In the genomic region with DNA sequence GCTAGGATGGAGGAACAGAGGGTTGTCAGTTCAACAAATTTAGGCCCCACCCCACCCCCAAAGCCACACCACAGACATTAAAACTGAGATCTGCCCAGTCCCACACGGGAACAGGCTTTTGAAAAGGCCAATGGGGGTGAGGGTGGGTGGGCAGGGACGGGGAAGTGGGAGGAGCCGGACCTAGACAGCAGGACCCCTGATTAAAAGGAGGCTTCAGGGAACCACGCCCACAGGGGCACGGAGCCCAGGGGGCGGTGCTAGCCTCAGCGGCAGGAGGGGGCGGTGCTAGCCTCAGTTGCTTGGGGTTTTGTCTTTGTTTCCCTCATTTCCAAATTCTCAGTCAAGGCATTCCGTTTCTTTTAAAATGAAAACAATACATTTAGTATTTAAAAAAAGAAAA, we compare ENCODE assay signal across 8 mouse cellular contexts. TPM values are rescaled to one million over a fixed set of nuclear protein-coding genes. Genes with fewer than 3 reads are reported as not detected.
DNase-seq lines count a peak whose midpoint lies in the region; ATAC-seq and TF ChIP-seq lines count a peak whose summit lies in the region.

No protein-coding gene starts in this region.

- no peak overlapping the region for H3K27ac ChIP-seq in embryonic facial prominence, embryonic 11.5 days (replicated peaks; ENCODE audit: low read depth, low read length)
- no peak overlapping the region for H3K27ac ChIP-seq in hindbrain, postnatal 0 days
- H3K27ac ChIP-seq in neural tube, embryonic 13.5 days (replicated peaks) = 0 out of 2 replicates have a peak overlapping the region, but pooled peaks have one; percentile 18

- no peaks in the 10 kb centered on the region for H3K36me3 ChIP-seq in embryonic facial prominence, embryonic 11.5 days (replicated peaks; ENCODE audit: control insufficient read depth, insufficient read depth, low read depth, low read length)
- H3K36me3 ChIP-seq in hindbrain, postnatal 0 days (ENCODE audit: insufficient read depth, low read length) = no peaks in the 10 kb centered on the region
- peaks cover 10% of the 10 kb centered on the region; the same call in 1 of the 2 replicates for H3K36me3 ChIP-seq in neural tube, embryonic 13.5 days

- WGBS in embryonic facial prominence, embryonic 11.5 days = 5% methylated on average over 9 of the region's 9 CpGs
- WGBS in hindbrain, postnatal 0 days = 7% methylated on average over 9 of the region's 9 CpGs
- 6% methylated on average over 9 of the region's 9 CpGs for WGBS in neural tube, embryonic 13.5 days

- no peak overlapping the region for H3K4me3 ChIP-seq in embryonic facial prominence, embryonic 11.5 days (ENCODE audit: low read depth, low read length)
- H3K4me3 ChIP-seq in hindbrain, postnatal 0 days (ENCODE audit: low read length) = no peak overlapping the region
- H3K4me3 ChIP-seq in neural tube, embryonic 13.5 days = no peak overlapping the region

- no peak overlapping the region for H3K9ac ChIP-seq in embryonic facial prominence, embryonic 11.5 days (replicated peaks; ENCODE audit: low read length)
- no peak overlapping the region for H3K9ac ChIP-seq in hindbrain, postnatal 0 days (replicated peaks; ENCODE audit: low read length)
- no peak overlapping the region for H3K9ac ChIP-seq in neural tube, embryonic 13.5 days

- no peaks in the 10 kb centered on the region for H3K9me3 ChIP-seq in embryonic facial prominence, embryonic 11.5 days (replicated peaks; ENCODE audit: control insufficient read depth, low read length)
- H3K9me3 ChIP-seq in hindbrain, postnatal 0 days (ENCODE audit: low read length) = no peaks in the 10 kb centered on the region
- H3K9me3 ChIP-seq in neural tube, embryonic 13.5 days = no peaks in the 10 kb centered on the region

- H3K4me2 ChIP-seq in embryonic facial prominence, embryonic 11.5 days (ENCODE audit: low read depth, low read length) = no peak overlapping the region
- H3K4me2 ChIP-seq in hindbrain, postnatal 0 days (ENCODE audit: low read depth, low read length) = no peak overlapping the region
- 0 out of 2 replicates have a peak overlapping the region, but pooled peaks have one; percentile 9 for H3K4me2 ChIP-seq in neural tube, embryonic 13.5 days

- TF ChIP-seq CTCF in hindbrain, postnatal 0 days (IDR thresholded peaks at IDR 0.05; ENCODE audit: low read depth) = no peak

- no peaks in the 10 kb centered on the region for H3K27me3 ChIP-seq in embryonic facial prominence, embryonic 11.5 days (ENCODE audit: control insufficient read depth, insufficient read depth, low read length)
- H3K27me3 ChIP-seq in hindbrain, postnatal 0 days (ENCODE audit: insufficient read depth, low read length) = no peaks in the 10 kb centered on the region
- no peaks in the 10 kb centered on the region for H3K27me3 ChIP-seq in neural tube, embryonic 13.5 days

- no peak for ATAC-seq in embryonic facial prominence, embryonic 11.5 days (replicated peaks; ENCODE audit: insufficient number of reproducible peaks, low FRiP score, low TSS enrichment, low read depth)
- ATAC-seq in hindbrain, postnatal 0 days = peak; percentile 25; the same call in 1 of the 2 replicates
- ATAC-seq in neural tube, embryonic 13.5 days (ENCODE audit: low read depth) = peak; percentile 34; the same call in 1 of the 2 replicates

- H3K4me1 ChIP-seq in embryonic facial prominence, embryonic 11.5 days (ENCODE audit: control insufficient read depth, insufficient read depth, low read length) = peaks cover 2% of the 10 kb centered on the region; the same call in 1 of the 2 replicates
- peaks cover 12% of the 10 kb centered on the region for H3K4me1 ChIP-seq in hindbrain, postnatal 0 days (ENCODE audit: insufficient read depth, low read length)
- peaks cover 79% of the 10 kb centered on the region for H3K4me1 ChIP-seq in neural tube, embryonic 13.5 days (replicated peaks)

- peak; percentile 41 to 55 for DNase-seq in layer of hippocampus, postnatal 10 days (ENCODE audit: low spot score in 2 of 2)
- DNase-seq in layer of hippocampus, adult 11-12 months (ENCODE audit: low spot score) = no peak
- DNase-seq in embryonic facial prominence, embryonic 11.5 days (ENCODE audit: low spot score) = peak; percentile 74
- peak; percentile 63 for DNase-seq in hindbrain, postnatal 0 days (ENCODE audit: low spot score)
- DNase-seq in layer of hippocampus, adult 18-20 months (ENCODE audit: low spot score in 2 of 2) = no peak
- DNase-seq in spleen, postnatal 36 days (ENCODE audit: low spot score in 2 of 2) = no peak
- DNase-seq in left cerebral cortex, adult 18-20 months (ENCODE audit: low spot score in 2 of 2) = no peak

RNA-seq across cellular contexts. Expression of gene Zfp362, which starts 10.2 kb away (rescaled TPM):
- 10 to 100 TPM; 37.8 to 38.5 TPM for total RNA-seq in layer of hippocampus, postnatal 10 days (2021)
- polyA plus RNA-seq in embryonic facial prominence, embryonic 11.5 days (2014; fragmentation: Nextera tagmentation; extraction: Ambion mirVana) = 31.1 and 34.3 TPM in 2 replicates
- total RNA-seq in hindbrain, postnatal 0 days (2014; rRNA removed) = 25.6 and 35.7 TPM in 2 replicates
- 23.3 and 24.9 TPM in 2 replicates for polyA plus RNA-seq in hindbrain, postnatal 0 days (2015; fragmentation: Nextera tagmentation; extraction: Ambion mirVana)
- polyA plus RNA-seq in neural tube, embryonic 13.5 days (2015; fragmentation: Nextera tagmentation; extraction: Ambion mirVana) = 37.5 and 43.1 TPM in 2 replicates
- 10 to 100 TPM; 24.3 to 25.4 TPM for total RNA-seq in layer of hippocampus, adult 18-20 months (2021)
- total RNA-seq in left cerebral cortex, adult 18-20 months (2021) = 10 to 100 TPM; 23.6 to 27.3 TPM

RNA-seq across cellular contexts. Expression of gene A3galt2, which starts 40.4 kb away (rescaled TPM):
- total RNA-seq in layer of hippocampus, postnatal 10 days (2021) = under 1 TPM; 0.45 to 0.64 TPM
- 0.11 and 0.18 TPM in 2 replicates for polyA plus RNA-seq in embryonic facial prominence, embryonic 11.5 days (2014; fragmentation: Nextera tagmentation; extraction: Ambion mirVana)
- 0.47 and 1.1 TPM in 2 replicates for total RNA-seq in hindbrain, postnatal 0 days (2014; rRNA removed)
- 0.10 TPM in 2 replicates for polyA plus RNA-seq in hindbrain, postnatal 0 days (2015; fragmentation: Nextera tagmentation; extraction: Ambion mirVana)
- 0.46 and 0.70 TPM in 2 replicates for polyA plus RNA-seq in neural tube, embryonic 13.5 days (2015; fragmentation: Nextera tagmentation; extraction: Ambion mirVana)
- under 1 TPM; 0.28 to 0.35 TPM for total RNA-seq in layer of hippocampus, adult 18-20 months (2021)
- under 1 TPM; 0.28 to 0.37 TPM for total RNA-seq in left cerebral cortex, adult 18-20 months (2021)

Comparison
In these comparisons a context has a peak if more than half of its experiments do, and no peak if none do; other contexts are left out.
1. DNase-seq: peak in layer of hippocampus, postnatal 10 days (2 of 2), embryonic facial prominence, embryonic 11.5 days (single experiment) and hindbrain, postnatal 0 days (single experiment); none in layer of hippocampus, adult 11-12 months (single experiment), layer of hippocampus, adult 18-20 months (0 of 2), spleen, postnatal 36 days (0 of 2) and left cerebral cortex, adult 18-20 months (0 of 2).